Mouse (Mus musculus) megakaryocyte, embryonic 14.5 days (primary cell): ENCODE data around the gene Gm26661. TPM values are rescaled to one million over a fixed set of nuclear protein-coding genes. Genes with fewer than 3 reads are reported as not detected.

Source experiments
- H3K27me3 ChIP-seq: replicated peaks from 2 replicates; pipeline ENCODE3; 2012; ENCODE audit warnings: inconsistent platforms
- H3K36me3 ChIP-seq: replicated peaks from 2 replicates; pipeline ENCODE3; 2012; ENCODE audit warnings: low read length, inconsistent platforms, mixed read lengths
- H3K4me1 ChIP-seq: 2 replicates; pipeline ENCODE4 v1.6.1; 2012; ENCODE audit warnings: inconsistent platforms
- H3K4me3 ChIP-seq: replicated peaks from 2 replicates; pipeline ENCODE3; 2012; ENCODE audit warnings: moderate library complexity, mild to moderate bottlenecking, inconsistent platforms
- H3K9me3 ChIP-seq: 2 replicates; pipeline ENCODE4 v1.6.1; 2012; ENCODE audit warnings: inconsistent platforms
- FLI1 ChIP-seq: IDR thresholded peaks from 2 replicates; pipeline ENCODE4 v1.6.1; 2012; ENCODE audit warnings: low read length, inconsistent platforms, mixed read lengths
- GATA1 ChIP-seq: IDR thresholded peaks from 3 replicates; pipeline ENCODE4 v1.6.1; 2012; ENCODE audit warnings: mixed read lengths, low read length, inconsistent platforms, borderline replicate concordance
- polyA plus RNA-seq: library from polyadenylated mRNA; stranded (reverse); fragments of >175 nt; gene quantifications from 2 replicates; pipeline ENCODE4 v1.2.3, GENCODE M21; 2012; ENCODE audit warnings: low replicate concordance; ENCODE audit not compliant: insufficient read depth

The Gm26661 gene
- polyA plus RNA-seq = not detected in 2 replicates

GRCm38 (mm10) chr14:7791532-7792159 lies at the start of gene Gm26661:
Gene Gm26661 (plus strand): TSS chr14:7791587.
- TF ChIP-seq GATA1 (no peak), FLI1 (no peak)
- Histone ChIP-seq H3K27me3 (peaks cover 31% of the 10 kb centered on the region), H3K4me3 (peak within 1 kb of the TSS; percentile 81), H3K36me3 (no peaks in the 10 kb centered on the region), H3K9me3 (0 out of 2 replicates have a peak, but pooled peaks cover 5% of the 10 kb centered on the region), H3K4me1 (peaks cover 14% of the 10 kb centered on the region)

- H3K36me3 ChIP-seq = no peaks in the 10 kb centered on the region
- no peaks in the 10 kb centered on the region for H3K27me3 ChIP-seq
- TF ChIP-seq FLI1 = no peak
- TF ChIP-seq GATA1 = no peak
- 0 out of 2 replicates have a peak, but pooled peaks cover 3% of the 10 kb centered on the region for H3K4me1 ChIP-seq
- peak overlapping the region; percentile 76 for H3K4me3 ChIP-seq
- no peaks in the 10 kb centered on the region for H3K9me3 ChIP-seq
These were observed 42.2 kb upstream of the Gm26661 start for GRCm38 (mm10) chr14:7748944-7749763.

GRCm38 (mm10) chr14:7749764-7750089 lies 41.7 kb upstream of the Gm26661 start:
- no peaks in the 10 kb centered on the region for H3K36me3 ChIP-seq
- no peaks in the 10 kb centered on the region for H3K9me3 ChIP-seq
- no peaks in the 10 kb centered on the region for H3K27me3 ChIP-seq
- H3K4me1 ChIP-seq = 0 out of 2 replicates have a peak, but pooled peaks cover 3% of the 10 kb centered on the region
- H3K4me3 ChIP-seq = peak overlapping the region; percentile 76
- TF ChIP-seq FLI1 (no peak), GATA1 (no peak)

DNA sequence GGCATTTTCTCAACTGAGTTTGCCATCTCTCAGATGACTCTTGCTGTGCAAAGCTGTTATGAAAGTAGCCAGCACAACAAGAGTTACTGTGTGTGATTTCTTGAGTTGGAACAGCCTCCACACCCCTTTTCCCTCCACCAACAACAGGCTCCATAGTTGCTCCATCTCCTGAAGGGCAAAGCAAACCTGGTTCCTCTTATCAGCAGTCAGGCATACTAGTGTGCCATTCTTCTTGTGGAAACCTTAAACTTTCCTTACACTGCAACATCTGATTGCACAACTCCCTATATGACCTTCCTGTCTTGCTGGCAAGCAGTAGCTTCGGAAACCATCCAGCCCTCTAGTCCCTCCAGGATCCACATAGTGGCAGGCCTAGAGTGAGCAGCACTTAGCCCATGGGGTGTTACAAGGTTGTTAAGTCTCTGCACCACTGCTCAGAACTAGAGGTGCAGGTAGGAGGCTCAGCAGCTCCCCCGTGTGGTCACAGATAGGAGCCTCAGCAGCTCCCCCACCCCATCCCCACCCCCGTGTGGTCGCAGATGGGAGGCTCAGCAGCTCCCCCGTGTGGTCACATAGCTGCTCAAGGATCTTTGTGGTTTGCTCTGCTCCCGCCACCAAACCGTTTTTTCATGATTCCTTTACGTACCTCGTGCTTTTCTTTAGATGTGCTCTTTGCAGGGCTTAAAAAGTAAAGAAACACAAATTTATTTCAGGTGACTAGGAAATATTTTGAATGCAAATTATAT lies 25.6 kb upstream of the Gm26661 start:
- Histone ChIP-seq H3K4me1 (no peaks in the 10 kb centered on the region), H3K27me3 (no peaks in the 10 kb centered on the region)
- TF ChIP-seq FLI1 = no peak
- no peak for TF ChIP-seq GATA1

GRCm38 (mm10) chr14:7773714-7774389 lies 17.5 kb upstream of the Gm26661 start:
- no peak for TF ChIP-seq GATA1
- H3K27me3 ChIP-seq = no peaks in the 10 kb centered on the region
- H3K4me1 ChIP-seq = no peaks in the 10 kb centered on the region
- H3K36me3 ChIP-seq = no peaks in the 10 kb centered on the region
- no peaks in the 10 kb centered on the region for H3K9me3 ChIP-seq
- H3K4me3 ChIP-seq = peak overlapping the region; percentile 87

More for the DNA sequence above, 25.6 kb upstream of the Gm26661 start:
- Histone ChIP-seq H3K4me3 (no peak overlapping the region), H3K36me3 (no peaks in the 10 kb centered on the region), H3K9me3 (no peaks in the 10 kb centered on the region)

- H3K9me3 ChIP-seq = no peaks in the 10 kb centered on the region
- H3K4me1 ChIP-seq = peaks cover under 1% of the 10 kb centered on the region; the same call in 1 of the 2 replicates
- no peak overlapping the region for H3K4me3 ChIP-seq
- no peaks in the 10 kb centered on the region for H3K36me3 ChIP-seq
- peaks cover 19% of the 10 kb centered on the region for H3K27me3 ChIP-seq
- TF ChIP-seq FLI1 (no peak), GATA1 (no peak)
These were observed 5.3 kb upstream of the Gm26661 start for GRCm38 (mm10) chr14:7786073-7786472.

- Histone ChIP-seq H3K9me3 (0 out of 2 replicates have a peak, but pooled peaks cover 5% of the 10 kb centered on the region), H3K27me3 (peaks cover 29% of the 10 kb centered on the region), H3K4me3 (no peak overlapping the region), H3K36me3 (no peaks in the 10 kb centered on the region), H3K4me1 (peaks cover 14% of the 10 kb centered on the region)
- TF ChIP-seq GATA1 (no peak), FLI1 (no peak)
These were observed 1.9 kb upstream of the Gm26661 start for GRCm38 (mm10) chr14:7789266-7790030.

GRCm38 (mm10) chr14:7791061-7791531 lies 291 bp upstream of the Gm26661 start:
- no peaks in the 10 kb centered on the region for H3K36me3 ChIP-seq
- peaks cover 31% of the 10 kb centered on the region for H3K27me3 ChIP-seq
- H3K4me3 ChIP-seq = peak overlapping the region; percentile 81
- H3K9me3 ChIP-seq = 0 out of 2 replicates have a peak, but pooled peaks cover 5% of the 10 kb centered on the region
- peaks cover 14% of the 10 kb centered on the region for H3K4me1 ChIP-seq
- TF ChIP-seq FLI1 (no peak), GATA1 (no peak)

DNA sequence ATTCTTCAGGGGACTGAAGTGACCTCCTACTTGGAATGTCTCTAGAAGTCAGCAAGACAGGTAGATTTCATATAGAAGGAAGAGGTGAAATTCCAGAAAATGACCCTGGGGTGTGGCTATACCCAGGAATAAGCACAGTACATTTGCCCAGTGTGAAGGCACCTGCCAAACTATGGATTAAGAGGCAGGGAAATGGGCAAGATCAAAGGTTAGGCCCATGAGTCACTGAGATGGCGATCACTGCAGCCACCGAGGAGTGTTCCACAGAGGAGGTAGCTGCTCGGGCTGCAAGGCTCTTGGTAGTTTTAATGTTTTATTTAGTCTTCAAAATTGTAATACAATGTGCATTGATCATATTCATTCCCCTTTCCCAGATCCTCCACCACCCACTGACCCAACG lies 4.6 kb downstream of the Gm26661 start:
- Histone ChIP-seq H3K27me3 (peaks cover 17% of the 10 kb centered on the region), H3K4me3 (no peak overlapping the region), H3K9me3 (peaks cover 9% of the 10 kb centered on the region; the same call in 1 of the 2 replicates), H3K4me1 (peaks cover 14% of the 10 kb centered on the region), H3K36me3 (no peaks in the 10 kb centered on the region)
- no peak for TF ChIP-seq FLI1
- no peak for TF ChIP-seq GATA1
